Mouse (Mus musculus) CD4-positive naive resting alpha-beta T cell, adult 76 days (primary cell): Measurements from ENCODE around the gene Timm9. TPM values are rescaled to one million over a fixed set of nuclear protein-coding genes. Genes with fewer than 3 reads are reported as not detected.

Source experiments
- total RNA-seq: library from RNA; stranded (reverse); gene quantifications from one replicate; pipeline ENCODE4 v1.2.4, GENCODE M21; 2023

Gene Timm9
- total RNA-seq, result 26.0 TPM

DNA sequence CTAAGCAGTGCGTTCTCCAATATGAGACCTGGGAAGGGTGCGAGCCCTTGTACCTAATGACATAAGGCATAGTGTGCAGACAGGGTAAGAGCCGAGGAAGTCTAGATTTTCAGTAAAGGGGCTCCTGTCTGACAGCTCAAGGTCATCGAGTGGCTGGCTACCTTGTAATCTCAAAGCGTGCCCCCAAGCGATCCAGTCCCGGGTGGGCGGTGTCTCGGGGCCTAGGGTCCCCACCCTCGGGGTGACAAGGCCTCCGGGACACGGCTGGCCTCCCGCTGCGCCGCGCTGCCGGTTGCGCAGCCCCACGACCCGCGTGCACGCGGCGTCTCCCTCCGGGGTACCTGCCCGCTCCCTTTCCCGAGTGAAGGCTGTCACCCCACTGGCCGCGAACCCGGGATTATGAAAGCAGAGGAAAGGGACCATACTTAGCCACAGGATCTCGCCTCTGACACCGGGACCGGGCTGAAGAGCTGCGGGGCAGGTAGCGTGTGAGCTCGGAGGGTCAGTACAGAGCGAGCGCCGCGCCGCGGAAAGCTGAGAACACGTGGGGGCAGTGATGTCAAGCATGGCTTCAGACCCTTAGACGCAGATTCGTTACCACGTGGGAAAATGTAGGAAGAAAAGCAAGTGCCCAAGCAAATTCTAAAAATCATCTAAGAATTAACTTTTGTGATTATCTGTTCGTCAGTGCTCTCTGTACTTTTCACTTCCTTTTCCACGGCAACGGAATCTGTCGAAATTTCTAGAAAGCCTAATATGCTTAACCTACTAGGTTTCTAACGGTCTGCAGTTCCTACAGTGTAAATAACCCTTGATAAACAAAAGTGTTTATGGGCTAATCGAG is at the start of gene Timm9, which contains the start of gene 2700049A03Rik:
Timm9 (minus strand) TSS at position 555 of the 844 bp plus-strand sequence.
2700049A03Rik (plus strand) TSS at position 719 of the 844 bp plus-strand sequence.

DNA sequence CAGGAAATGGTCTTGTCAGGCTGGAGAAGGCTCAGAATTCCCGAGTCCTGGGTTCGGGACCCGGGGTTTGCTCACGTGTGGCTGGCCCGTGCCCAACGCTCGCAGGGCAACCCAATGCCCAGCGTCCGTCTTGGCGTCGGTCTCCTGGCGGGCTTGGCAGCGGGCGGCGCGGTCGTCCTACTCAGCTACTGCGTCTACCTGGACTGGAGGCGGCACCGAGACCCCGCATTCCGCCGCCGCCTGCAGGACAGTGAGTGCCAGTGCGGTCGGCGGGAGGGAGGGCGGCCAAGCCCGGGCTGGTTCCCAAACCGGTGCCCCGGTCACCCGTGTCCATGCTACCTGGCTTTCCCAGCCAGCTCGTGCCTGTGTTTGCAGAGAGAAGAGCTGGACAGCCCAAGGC is 25.2 kb downstream of the Timm9 start, which contains the start of gene Tomm20l:
Tomm20l (plus strand) TSS at position 98 of the 400 bp plus-strand sequence.

Other genes with a start within 250 kb of the Timm9 start
- 122 TPM for gene Actr10, start 198.8 kb downstream of the Timm9 start, total RNA-seq
- 216 TPM for gene Psma3, start 162.1 kb downstream of the Timm9 start, total RNA-seq
- 125 TPM for gene Arid4a, start 120.7 kb downstream of the Timm9 start, total RNA-seq
- gene Tomm20l, start 25.3 kb downstream of the Timm9 start, total RNA-seq, result not detected
- 17.1 TPM for gene 2700049A03Rik, start 164 bp upstream of the Timm9 start, total RNA-seq
- 1.6 TPM for gene Dact1, start 173.2 kb upstream of the Timm9 start, total RNA-seq